In genomic region chr5:9010166-9010565, GRCm38 (mm10) we compare ENCODE assay signal across 24 mouse cellular contexts. TPM values are rescaled to one million over a fixed set of nuclear protein-coding genes. Genes with fewer than 3 reads are reported as not detected.
DNase-seq lines count a peak whose midpoint lies in the region; ATAC-seq and TF ChIP-seq lines count a peak whose summit lies in the region.
"Had no signal": no experiment of that assay in that cellular context is flagged by ENCODE, and none has a peak within 500 bp of the region (broad histone marks: within the 10 kb centered on the region; RNA-seq: fewer than 3 reads in every experiment).

No protein-coding gene starts in this region.

- no peaks in the 10 kb centered on the region for H3K27me3 ChIP-seq in liver, adult 2 months (ENCODE audit: control insufficient read depth, insufficient read depth, low read length)
- H3K27me3 ChIP-seq in intestine, embryonic 15.5 days (replicated peaks), result no peaks in the 10 kb centered on the region
- H3K27me3 ChIP-seq in intestine, postnatal 0 days (replicated peaks; ENCODE audit: control insufficient read depth, insufficient read depth, low read length), result no peaks in the 10 kb centered on the region
- H3K27me3 ChIP-seq: embryonic facial prominence, embryonic 13.5 days; embryonic facial prominence, embryonic 15.5 days; forebrain, embryonic 12.5 days had no signal

- H3K9me3 ChIP-seq in intestine, embryonic 15.5 days, result no peaks in the 10 kb centered on the region
- H3K9me3 ChIP-seq in intestine, postnatal 0 days (ENCODE audit: control insufficient read depth), result no peaks in the 10 kb centered on the region
- H3K9me3 ChIP-seq: embryonic facial prominence, embryonic 13.5 days; embryonic facial prominence, embryonic 15.5 days; forebrain, embryonic 10.5 days; forebrain, embryonic 12.5 days had no signal

- H3K79me2 ChIP-seq in liver, adult 2 months (ENCODE audit: control insufficient read depth, insufficient read depth, low read length), result no peaks in the 10 kb centered on the region

- peak; percentile 78 for DNase-seq in liver, adult 2 months (ENCODE audit: extremely low read depth, low read depth, low spot score)
- no peak for DNase-seq in liver
- DNase-seq in urinary bladder, adult 2 months (ENCODE audit: low spot score), result no peak
- no peak for DNase-seq in adrenal gland, postnatal 36 days
- DNase-seq in adrenal gland, postnatal 10 days, result no peak
- DNase-seq: adrenal gland, adult 2 months; adrenal gland, postnatal 14 days; B cell, adult 2 months; cerebellum, adult 11 months; cerebellum, adult 18-20 months; cerebellum, adult 8-10 months; cerebellum, adult 9-11 months; cerebellum, postnatal 14 days; cerebellum, postnatal 36 days; embryo, embryonic 11 days had no signal

- no peak overlapping the region for H3K9ac ChIP-seq in liver, adult 2 months (ENCODE audit: low read depth, low read length)
- H3K9ac ChIP-seq in intestine, embryonic 15.5 days, result no peak overlapping the region
- no peak overlapping the region for H3K9ac ChIP-seq in intestine, postnatal 0 days (ENCODE audit: low read depth, low read length)
- H3K9ac ChIP-seq: embryonic facial prominence, embryonic 13.5 days; embryonic facial prominence, embryonic 15.5 days; forebrain, embryonic 12.5 days had no signal

- TF ChIP-seq CTCF in liver, adult 2 months (IDR thresholded peaks at IDR 0.05; ENCODE audit: low read depth, low read length), result no peak
- TF ChIP-seq CTCF in intestine, postnatal 0 days (IDR thresholded peaks at IDR 0.05; ENCODE audit: low read depth), result no peak

- TF ChIP-seq POLR2A in liver, adult 2 months (IDR thresholded peaks at IDR 0.05; ENCODE audit: extremely low read depth, insufficient read depth, low read length), result no peak

- no peak overlapping the region for H3K4me3 ChIP-seq in liver, adult 2 months (ENCODE audit: insufficient read depth, low read depth, low read length)
- H3K4me3 ChIP-seq in intestine, embryonic 15.5 days (replicated peaks), result no peak overlapping the region
- H3K4me3 ChIP-seq in intestine, postnatal 0 days (ENCODE audit: low read depth, low read length), result no peak overlapping the region
- H3K4me3 ChIP-seq: embryonic facial prominence, embryonic 13.5 days; embryonic facial prominence, embryonic 15.5 days; erythroblast, embryonic 14.5 days; forebrain, embryonic 10.5 days; forebrain, embryonic 12.5 days had no signal

- no peak overlapping the region for H3K4me2 ChIP-seq in intestine, embryonic 15.5 days (replicated peaks)
- no peak overlapping the region for H3K4me2 ChIP-seq in intestine, postnatal 0 days (replicated peaks; ENCODE audit: low read depth)
- H3K4me2 ChIP-seq: embryonic facial prominence, embryonic 13.5 days; embryonic facial prominence, embryonic 15.5 days; forebrain, embryonic 12.5 days had no signal

- H3K36me3 ChIP-seq in liver, adult 2 months (ENCODE audit: control insufficient read depth, insufficient read depth, low read length), result no peaks in the 10 kb centered on the region
- no peaks in the 10 kb centered on the region for H3K36me3 ChIP-seq in intestine, embryonic 15.5 days
- H3K36me3 ChIP-seq in intestine, postnatal 0 days (ENCODE audit: control insufficient read depth, insufficient read depth), result no peaks in the 10 kb centered on the region
- H3K36me3 ChIP-seq: embryonic facial prominence, embryonic 13.5 days; embryonic facial prominence, embryonic 15.5 days; forebrain, embryonic 10.5 days; forebrain, embryonic 12.5 days had no signal

- ATAC-seq in intestine, embryonic 15.5 days, result peak; percentile 76
- ATAC-seq in intestine, postnatal 0 days, result peak; percentile 85
- ATAC-seq: forebrain, embryonic 14.5 days; forebrain, embryonic 16.5 days had no signal

- no peak overlapping the region for H3K27ac ChIP-seq in liver, adult 2 months (replicated peaks; ENCODE audit: insufficient read depth, low read depth, low read length)
- no peak overlapping the region for H3K27ac ChIP-seq in intestine, embryonic 15.5 days
- no peak overlapping the region for H3K27ac ChIP-seq in intestine, postnatal 0 days (ENCODE audit: low read depth, low read length)
- H3K27ac ChIP-seq: embryonic facial prominence, embryonic 15.5 days; forebrain, embryonic 10.5 days; forebrain, embryonic 12.5 days had no signal

- H3K4me1 ChIP-seq in liver, adult 2 months (ENCODE audit: control insufficient read depth, insufficient read depth, low read length), result peaks cover 3% of the 10 kb centered on the region; the same call in 1 of the 2 replicates
- H3K4me1 ChIP-seq in intestine, embryonic 15.5 days (replicated peaks), result no peaks in the 10 kb centered on the region
- no peaks in the 10 kb centered on the region for H3K4me1 ChIP-seq in intestine, postnatal 0 days (replicated peaks; ENCODE audit: control insufficient read depth, insufficient read depth, low read length)
- H3K4me1 ChIP-seq: embryonic facial prominence, embryonic 13.5 days; embryonic facial prominence, embryonic 15.5 days; forebrain, embryonic 10.5 days had no signal

- 38% methylated on average over 1 of the region's 1 CpGs for WGBS in liver, adult 2 months
- WGBS in intestine, embryonic 15.5 days, result 80% methylated on average over 1 of the region's 1 CpGs
- WGBS in intestine, postnatal 0 days, result 39% methylated on average over 1 of the region's 1 CpGs

RNA-seq across cellular contexts. Expression of gene Crot, which starts 13.0 kb away (rescaled TPM):
- total RNA-seq in liver, adult 2 months (2014; rRNA removed), result 480 and 523 TPM in 2 replicates
- polyA plus RNA-seq in liver, adult 2 months (2012; rRNA removed), result 152 and 154 TPM in 2 replicates
- polyA plus RNA-seq in intestine, embryonic 15.5 days (2015; fragmentation: Nextera tagmentation; extraction: Ambion mirVana), result 51.6 and 55.3 TPM in 2 replicates
- polyA plus RNA-seq in intestine, postnatal 0 days (2015; fragmentation: Nextera tagmentation; extraction: Ambion mirVana), result 133 and 135 TPM in 2 replicates
- polyA plus RNA-seq in urinary bladder, adult 2 months (2012; rRNA removed), result 39.8 and 44.8 TPM in 2 replicates
- total RNA-seq in adrenal gland, postnatal 36 days (2021), result 10 to 100 TPM; 27.2 to 48.7 TPM
- total RNA-seq in adrenal gland, postnatal 10 days (2021), result 100 to 1,000 TPM in 1 of 2 experiments, 10 to 100 TPM in 1; 82.2 to 158 TPM
